In genomic region chr16:4913783-4914735, GRCm38 (mm10) we compare ENCODE assay signal across 8 mouse cellular contexts. TPM values are rescaled to one million over a fixed set of nuclear protein-coding genes. Genes with fewer than 3 reads are reported as not detected.
DNase-seq lines count a peak whose midpoint lies in the region; ATAC-seq lines count a peak whose summit lies in the region.

No protein-coding gene starts in this region.

- H3K4me3 ChIP-seq in megakaryocyte, embryonic 14.5 days (replicated peaks), result peak overlapping the region; percentile 80

- intact Hi-C loops in gastrocnemius, postnatal 14 days (cut with DNase I; ENCODE audit: low total_unique reads), result loop anchor here (5.0 kb wide), 1 partner anchor 37 kb away; no protein-coding TSS in a partner anchor

- H3K4me1 ChIP-seq in megakaryocyte, embryonic 14.5 days, result peaks cover 67% of the 10 kb centered on the region

- H3K36me3 ChIP-seq in megakaryocyte, embryonic 14.5 days (replicated peaks; ENCODE audit: low read length), result peaks cover 94% of the 10 kb centered on the region

- H3K9me3 ChIP-seq in megakaryocyte, embryonic 14.5 days, result no peaks in the 10 kb centered on the region

- no peaks in the 10 kb centered on the region for H3K27me3 ChIP-seq in megakaryocyte, embryonic 14.5 days (replicated peaks)

- DNase-seq in adrenal gland, adult (ENCODE audit: inconsistent age in 2 of 2, low spot score in 1 of 2), result peak; percentile 84 to 96
- DNase-seq in embryo, embryonic 10 days (ENCODE audit: low spot score), result peak; percentile 76
- DNase-seq in gastrocnemius, postnatal 14 days, result peak; percentile 71
- peak; percentile 78 to 94 for DNase-seq in left cerebral cortex, adult 9 months (ENCODE audit: low spot score in 2 of 2)
- DNase-seq in right cerebral cortex, adult 2 months (ENCODE audit: low spot score in 2 of 2), result peak; percentile 92 to 96
- DNase-seq in urinary bladder, postnatal 10 days (ENCODE audit: low spot score), result peak; percentile 45

- peak; percentile 89 for ATAC-seq in inflammation-experienced regulatory T-cells, adult 6 months

RNA-seq across cellular contexts. Expression of gene Nudt16l1, which starts 24.5 kb away (rescaled TPM):
- total RNA-seq in gastrocnemius, postnatal 14 days (2021), result 10 to 100 TPM; 23.3 to 23.8 TPM
- 10 to 100 TPM; 81.2 to 97.1 (median 91.3) TPM for polyA plus RNA-seq in inflammation-experienced regulatory T-cells, adult 6 months (2017; shearing (Covaris generic))
- polyA plus RNA-seq in megakaryocyte, embryonic 14.5 days (2012; ENCODE audit: insufficient read depth, low replicate concordance), result 13.9 and 30.1 TPM in 2 replicates

RNA-seq across cellular contexts. Expression of gene Mgrn1, which starts 28.0 kb away (rescaled TPM):
- 10 to 100 TPM; 46.7 to 51.9 TPM for total RNA-seq in gastrocnemius, postnatal 14 days (2021)
- polyA plus RNA-seq in inflammation-experienced regulatory T-cells, adult 6 months (2017; shearing (Covaris generic)), result 10 to 100 TPM; 18.0 to 42.4 (median 35.7) TPM
- 29.1 and 37.7 TPM in 2 replicates for polyA plus RNA-seq in megakaryocyte, embryonic 14.5 days (2012; ENCODE audit: insufficient read depth, low replicate concordance)

RNA-seq across cellular contexts. Expression of gene Ubald1, which starts 33.9 kb away (rescaled TPM):
- total RNA-seq in gastrocnemius, postnatal 14 days (2021), result 10 to 100 TPM; 25.2 to 26.1 TPM
- 10 to 100 TPM; 19.4 to 25.2 (median 20.9) TPM for polyA plus RNA-seq in inflammation-experienced regulatory T-cells, adult 6 months (2017; shearing (Covaris generic))
- polyA plus RNA-seq in megakaryocyte, embryonic 14.5 days (2012; ENCODE audit: insufficient read depth, low replicate concordance), result 336 and 551 TPM in 2 replicates

RNA-seq across cellular contexts. Expression of gene Anks3, which starts 49.9 kb away (rescaled TPM):
- total RNA-seq in gastrocnemius, postnatal 14 days (2021), result 10 to 100 TPM in 1 of 2 experiments, 1 to 10 TPM in 1; 9.9 to 10.7 TPM
- 10 to 100 TPM; 24.4 to 60.3 (median 46.9) TPM for polyA plus RNA-seq in inflammation-experienced regulatory T-cells, adult 6 months (2017; shearing (Covaris generic))
- polyA plus RNA-seq in megakaryocyte, embryonic 14.5 days (2012; ENCODE audit: insufficient read depth, low replicate concordance), result 18.6 and 22.6 TPM in 2 replicates

Comparison
In these comparisons a context has a peak if more than half of its experiments do, and no peak if none do; other contexts are left out.
1. Peak in every context shown above with its lines: DNase-seq, ATAC-seq and H3K4me3 ChIP-seq.
2. RNA of gene Ubald1, which starts 33.9 kb away (polyA plus RNA-seq): 336 to 551 TPM in megakaryocyte, embryonic 14.5 days; 19.4 to 25.2 TPM in inflammation-experienced regulatory T-cells, adult 6 months; every median in the first group is over 10 times any median in the second.